Mouse (Mus musculus): ENCODE results near the gene Polr1e.
"Not testable (repeated sequence)": the region's sequence is repeated elsewhere in the genome, so short reads cannot be mapped to it uniquely, and the experiment has no call there.

Polr1e gene

GRCm38 (mm10) chr4:45018452-45018980, at the start of gene Polr1e:
Gene Polr1e, plus strand, starts transcription at chr4:45018583.
- peak; percentile 97 for DNase-seq (ENCODE audit: low spot score)

GRCm38 (mm10) chr4:44970056-44970455, 48.3 kb upstream of the Polr1e start:
- DNase-seq (ENCODE audit: low spot score), result no peak

GRCm38 (mm10) chr4:44970612-44971110, 47.7 kb upstream of the Polr1e start:
- peak; percentile 75 for DNase-seq (ENCODE audit: low spot score)

- DNase-seq (ENCODE audit: low spot score), result peak; percentile 95
Measured at GRCm38 (mm10) chr4:44973450-44973849, 44.9 kb upstream of the Polr1e start.

GRCm38 (mm10) chr4:44973871-44974270, 44.5 kb upstream of the Polr1e start:
- DNase-seq (ENCODE audit: low spot score), result no peak

GRCm38 (mm10) chr4:44974331-44974730, 44.1 kb upstream of the Polr1e start:
- DNase-seq (ENCODE audit: low spot score), result no peak

- DNase-seq (ENCODE audit: low spot score), result no peak
Measured at GRCm38 (mm10) chr4:44976026-44976615, 42.3 kb upstream of the Polr1e start.

- no peak for DNase-seq (ENCODE audit: low spot score)
Measured at GRCm38 (mm10) chr4:44976921-44977710, 41.3 kb upstream of the Polr1e start.

- DNase-seq (ENCODE audit: low spot score), result no peak
Measured at GRCm38 (mm10) chr4:44978175-44978574, 40.2 kb upstream of the Polr1e start.

GRCm38 (mm10) chr4:44979794-44980338, 38.5 kb upstream of the Polr1e start:
- peak; percentile 70 for DNase-seq (ENCODE audit: low spot score)

GRCm38 (mm10) chr4:44981280-44981973, 37.0 kb upstream of the Polr1e start, which contains the start of gene Grhpr:
Gene Grhpr, plus strand, starts transcription at chr4:44981395.
- DNase-seq (ENCODE audit: low spot score), result peak; percentile 88

- no peak for DNase-seq (ENCODE audit: low spot score)
Measured at GRCm38 (mm10) chr4:44981974-44982287, 36.5 kb upstream of the Polr1e start.

- DNase-seq (ENCODE audit: low spot score), result no peak
Measured at GRCm38 (mm10) chr4:44982440-44983130, 35.8 kb upstream of the Polr1e start.

- DNase-seq (ENCODE audit: low spot score), result no peak
Measured at GRCm38 (mm10) chr4:44983131-44983740, 35.1 kb upstream of the Polr1e start.

GRCm38 (mm10) chr4:44990560-44990959, 27.8 kb upstream of the Polr1e start:
- no peak for DNase-seq (ENCODE audit: low spot score)

GRCm38 (mm10) chr4:44992330-44992729, 26.1 kb upstream of the Polr1e start:
- DNase-seq (ENCODE audit: low spot score), result not testable (repeated sequence)

GRCm38 (mm10) chr4:44993179-44993578, 25.2 kb upstream of the Polr1e start:
- DNase-seq (ENCODE audit: low spot score), result not testable (repeated sequence)

GRCm38 (mm10) chr4:44993847-44994246, 24.5 kb upstream of the Polr1e start:
- DNase-seq (ENCODE audit: low spot score), result no peak

GRCm38 (mm10) chr4:44994776-44995175, 23.6 kb upstream of the Polr1e start:
- no peak for DNase-seq (ENCODE audit: low spot score)

- DNase-seq (ENCODE audit: low spot score), result no peak
Measured at GRCm38 (mm10) chr4:44998071-44998470, 20.3 kb upstream of the Polr1e start.

GRCm38 (mm10) chr4:45000001-45000400, 18.4 kb upstream of the Polr1e start:
- DNase-seq (ENCODE audit: low spot score), result no peak

Data from testis, postnatal 10 days (tissue).